10 mouse cellular contexts compared by ENCODE assay signal in genomic region chr6:127870345-127871324, GRCm38 (mm10). TPM values are rescaled to one million over a fixed set of nuclear protein-coding genes. Genes with fewer than 3 reads are reported as not detected.
DNase-seq lines count a peak whose midpoint lies in the region; ATAC-seq and TF ChIP-seq lines count a peak whose summit lies in the region.
"Had no signal": no experiment of that assay in that cellular context is flagged by ENCODE, and none has a peak within 500 bp of the region (broad histone marks: within the 10 kb centered on the region; RNA-seq: fewer than 3 reads in every experiment).

No protein-coding gene starts in this region.

- H3K27ac ChIP-seq in kidney, postnatal 0 days: no peak overlapping the region

- TF ChIP-seq POLR2A in brain, embryonic 14.5 days (IDR thresholded peaks at IDR 0.05; ENCODE audit: borderline replicate concordance, extremely low read depth, insufficient read depth, insufficient read length, poor library complexity, severe bottlenecking): no peak

- no peak overlapping the region for H3K4me2 ChIP-seq in kidney, postnatal 0 days (ENCODE audit: low read length)

- DNase-seq in kidney, postnatal 0 days (ENCODE audit: low spot score): peak; percentile 65
- DNase-seq in kidney, postnatal 25 days: no peak
- DNase-seq in brain, embryonic 14.5 days (ENCODE audit: low read depth): peak; percentile 25
- DNase-seq in gastrocnemius, adult 8-10 months (ENCODE audit: low spot score in 2 of 2): peak; percentile 53 to 70
- peak; percentile 36 to 49 for DNase-seq in lung, postnatal 4 days
- no peak for DNase-seq in right cerebral cortex, adult 2 months (ENCODE audit: low spot score in 2 of 2)
- DNase-seq in urinary bladder, postnatal 4 days (ENCODE audit: low spot score in 2 of 2): no peak
- DNase-seq in adrenal gland, postnatal 4 days (ENCODE audit: low spot score in 2 of 2): no peak

- no peak overlapping the region for H3K4me3 ChIP-seq in kidney, postnatal 0 days (replicated peaks; ENCODE audit: low read depth, low read length)
- H3K4me3 ChIP-seq: erythroblast, embryonic 14.5 days had no signal

- no peaks in the 10 kb centered on the region for H3K4me1 ChIP-seq in kidney, postnatal 0 days (replicated peaks; ENCODE audit: insufficient read depth, low read length)

- no peak overlapping the region for H3K9ac ChIP-seq in kidney, postnatal 0 days (ENCODE audit: low read depth, low read length)

- 47% methylated on average over 12 of the region's 12 CpGs for WGBS in kidney, postnatal 0 days

- ATAC-seq in kidney, postnatal 0 days (replicated peaks; ENCODE audit: low FRiP score, low read depth): no peak
- ATAC-seq: activated CD4-positive, CD25-positive, alpha-beta regulatory T cell, adult 4 months had no signal

- no peak for TF ChIP-seq CTCF in kidney, postnatal 0 days (IDR thresholded peaks at IDR 0.05; ENCODE audit: low read depth)
- TF ChIP-seq CTCF in brain, embryonic 14.5 days (IDR thresholded peaks at IDR 0.05; ENCODE audit: borderline replicate concordance, extremely low read depth, insufficient read depth, insufficient read length): no peak; the same call in 1 of the 2 replicates

- no peaks in the 10 kb centered on the region for H3K27me3 ChIP-seq in kidney, postnatal 0 days (ENCODE audit: insufficient read depth, low read length)

- no peaks in the 10 kb centered on the region for H3K36me3 ChIP-seq in kidney, postnatal 0 days (ENCODE audit: insufficient read depth, low read length)

- H3K9me3 ChIP-seq in kidney, postnatal 0 days (replicated peaks; ENCODE audit: low read length): no peaks in the 10 kb centered on the region

RNA-seq across cellular contexts. Expression of gene Tspan11, which starts 16.8 kb away (rescaled TPM):
- polyA plus RNA-seq in kidney, postnatal 0 days (2015; fragmentation: Nextera tagmentation; extraction: Ambion mirVana): 5.6 and 6.7 TPM in 2 replicates
- 8.0 and 9.2 TPM in 2 replicates for polyA plus RNA-seq in brain, embryonic 14.5 days (2012; rRNA removed)
- 1 to 10 TPM in 2 of 4 experiments, under 1 TPM in 2; 0.24 to 1.5 (median 0.68) TPM for total RNA-seq in gastrocnemius, adult 8-10 months (2022)
- total RNA-seq in adrenal gland, postnatal 4 days (2021): 1 to 10 TPM; 9.5 TPM
- polyA plus RNA-seq: activated CD4-positive, CD25-positive, alpha-beta regulatory T cell, adult 4 months; erythroblast, embryonic 14.5 days had no signal

Comparison
In these comparisons a context has a peak if more than half of its experiments do, and no peak if none do; other contexts are left out.
1. DNase-seq: peak in kidney, postnatal 0 days (single experiment), brain, embryonic 14.5 days (single experiment), gastrocnemius, adult 8-10 months (2 of 2) and lung, postnatal 4 days (2 of 2); none in kidney, postnatal 25 days (0 of 2), right cerebral cortex, adult 2 months (0 of 2), urinary bladder, postnatal 4 days (0 of 2) and adrenal gland, postnatal 4 days (0 of 2).
2. RNA of gene Tspan11, which starts 16.8 kb away (total RNA-seq): 9.5 TPM in adrenal gland, postnatal 4 days; 0.24 to 1.5 TPM in gastrocnemius, adult 8-10 months; every median in the first group is over 4 times any median in the second.